Mouse (Mus musculus): ENCODE measurements around the gene Cysrt1. TPM values are rescaled to one million over a fixed set of nuclear protein-coding genes. Genes with fewer than 3 reads are reported as not detected.

The Cysrt1 gene
- polyA plus RNA-seq, 1 experiment = not detected

DNA sequence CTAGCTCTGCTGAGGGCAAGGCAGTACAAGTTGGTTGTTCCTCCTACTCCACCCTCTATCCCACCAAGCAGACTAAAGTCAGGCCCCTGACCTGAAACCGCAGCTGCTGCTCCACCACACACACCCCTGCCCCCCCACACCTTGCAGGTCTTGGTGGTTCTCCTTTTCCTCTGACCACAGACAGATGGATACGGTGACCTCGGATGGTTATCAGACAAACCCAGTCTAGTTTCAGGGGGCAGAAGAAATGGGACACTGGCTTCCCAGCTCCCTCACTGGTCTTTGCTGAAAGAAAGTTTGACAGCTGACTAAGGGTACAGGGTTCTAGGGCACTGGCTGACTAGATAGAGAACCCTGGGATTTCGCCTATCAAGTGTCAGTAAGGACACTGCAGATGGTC, 8.8 kb downstream of the Cysrt1 start:
- TF ChIP-seq TAL1 (IDR thresholded peaks at IDR 0.05; ENCODE audit: low read length) (no peak), GATA1 (IDR thresholded peaks at IDR 0.05; ENCODE audit: low read length) (no peak)
- no peaks in the 10 kb centered on the region for H3K9me3 ChIP-seq (ENCODE audit: control insufficient read depth, low read length)
- H3K27me3 ChIP-seq (ENCODE audit: control insufficient read depth) = peaks cover 16% of the 10 kb centered on the region
- no peak overlapping the region for H3K4me3 ChIP-seq (replicated peaks)
- no peaks in the 10 kb centered on the region for H3K36me3 ChIP-seq (ENCODE audit: control insufficient read depth)
- H3K4me1 ChIP-seq (ENCODE audit: control insufficient read depth) = peaks cover 18% of the 10 kb centered on the region

DNA sequence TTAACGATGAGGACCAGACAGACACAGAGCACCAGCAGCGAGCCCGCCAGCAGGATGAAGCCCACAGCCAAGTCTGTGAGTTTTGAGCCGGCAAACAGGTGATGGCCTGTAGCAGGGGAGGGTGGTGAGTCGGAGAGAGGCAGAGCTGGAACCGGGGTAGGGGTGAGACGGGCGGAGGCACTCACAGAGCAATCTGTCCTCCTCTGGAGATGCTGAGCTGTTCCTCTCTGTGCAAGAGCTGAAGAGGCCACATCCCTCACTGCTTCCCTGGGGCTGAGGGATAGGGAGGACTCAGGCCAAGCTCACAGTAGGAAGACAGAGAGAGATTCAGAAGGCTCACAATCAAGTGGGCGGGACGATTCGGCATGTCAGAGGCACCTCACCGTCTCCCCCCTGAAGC, 11.2 kb downstream of the Cysrt1 start:
- peaks cover 27% of the 10 kb centered on the region for H3K4me1 ChIP-seq (ENCODE audit: control insufficient read depth)
- no peak overlapping the region for H3K4me3 ChIP-seq (replicated peaks)
- peaks cover 9% of the 10 kb centered on the region for H3K27me3 ChIP-seq (ENCODE audit: control insufficient read depth)
- no peaks in the 10 kb centered on the region for H3K9me3 ChIP-seq (ENCODE audit: control insufficient read depth, low read length)
- TF ChIP-seq TAL1 (IDR thresholded peaks at IDR 0.05; ENCODE audit: low read length) = no peak
- TF ChIP-seq GATA1 (IDR thresholded peaks at IDR 0.05; ENCODE audit: low read length) = no peak
- no peaks in the 10 kb centered on the region for H3K36me3 ChIP-seq (ENCODE audit: control insufficient read depth)

DNA sequence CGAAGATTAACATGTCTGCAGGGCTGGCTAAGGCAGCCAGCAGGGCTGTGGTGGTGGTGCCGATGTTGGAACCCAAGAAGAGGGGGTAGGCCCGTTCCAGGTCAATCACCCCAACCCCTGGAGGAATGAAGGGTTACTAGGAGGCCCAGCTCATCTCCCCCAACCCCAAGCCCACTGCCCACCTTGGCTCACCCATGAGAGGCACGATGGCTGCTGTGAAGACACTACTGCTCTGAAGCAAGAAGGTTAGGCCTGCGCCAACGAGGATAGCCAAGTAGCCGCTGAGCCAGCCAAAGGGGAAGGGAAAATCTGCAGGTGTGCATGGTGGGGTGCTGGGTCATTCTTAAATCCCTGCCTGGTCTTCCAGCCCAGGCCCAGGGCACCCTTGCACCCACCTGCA, 11.7 kb downstream of the Cysrt1 start:
- H3K9me3 ChIP-seq (ENCODE audit: control insufficient read depth, low read length) = no peaks in the 10 kb centered on the region
- peaks cover 7% of the 10 kb centered on the region for H3K27me3 ChIP-seq (ENCODE audit: control insufficient read depth)
- H3K4me3 ChIP-seq (replicated peaks) = no peak overlapping the region
- no peaks in the 10 kb centered on the region for H3K36me3 ChIP-seq (ENCODE audit: control insufficient read depth)
- peaks cover 30% of the 10 kb centered on the region for H3K4me1 ChIP-seq (ENCODE audit: control insufficient read depth)
- TF ChIP-seq TAL1 (IDR thresholded peaks at IDR 0.05; ENCODE audit: low read length) (no peak), GATA1 (IDR thresholded peaks at IDR 0.05; ENCODE audit: low read length) (no peak)

DNA sequence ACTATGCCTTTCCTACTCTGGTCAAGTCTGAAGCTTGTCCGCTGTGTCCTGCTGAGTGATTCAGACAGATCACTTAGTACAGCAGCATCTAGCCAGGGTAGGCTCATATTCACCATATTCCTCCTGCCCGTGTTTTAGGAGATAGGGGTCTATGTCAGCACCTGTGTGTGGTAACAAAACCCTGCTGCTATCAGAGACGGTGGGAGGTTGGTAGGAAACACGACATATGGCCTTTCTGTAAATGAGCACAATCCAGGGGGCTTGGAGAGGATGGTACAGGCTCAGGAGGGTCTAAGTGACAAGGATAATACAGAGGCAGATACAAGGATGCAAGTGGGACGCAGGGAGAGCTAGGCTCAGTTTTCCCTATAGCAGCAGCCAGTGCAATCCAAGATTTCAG, 12.7 kb downstream of the Cysrt1 start:
- H3K4me1 ChIP-seq (ENCODE audit: control insufficient read depth) = peaks cover 34% of the 10 kb centered on the region
- TF ChIP-seq TAL1 (IDR thresholded peaks at IDR 0.05; ENCODE audit: low read length) (no peak), GATA1 (IDR thresholded peaks at IDR 0.05; ENCODE audit: low read length) (no peak)

DNA sequence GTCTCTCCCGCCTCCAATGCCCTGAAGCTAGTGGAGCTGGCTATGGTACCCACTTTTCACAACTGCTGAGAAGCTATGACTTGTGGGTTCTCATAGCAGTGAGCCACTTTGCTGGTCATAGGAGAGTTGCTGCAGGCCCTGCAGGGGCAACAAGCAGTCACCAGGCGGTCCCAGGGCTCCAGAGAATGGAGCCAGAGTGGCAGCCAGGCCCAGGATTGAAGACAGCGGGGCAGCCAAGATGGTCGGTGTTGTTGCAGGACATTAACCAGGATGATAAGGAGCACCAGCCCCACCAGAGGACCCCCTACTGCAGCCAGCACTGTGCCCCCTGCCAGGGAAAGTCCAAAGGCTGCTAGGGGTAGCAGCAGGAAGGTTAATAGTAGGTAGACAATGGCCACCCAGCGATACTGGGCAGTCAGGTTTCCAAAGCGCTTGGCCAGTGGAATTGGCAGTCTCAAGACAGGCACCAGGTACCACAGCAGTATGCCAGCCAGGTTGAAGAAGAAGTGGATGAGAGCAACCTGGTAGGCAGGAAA, 13.2 kb downstream of the Cysrt1 start:
- Histone ChIP-seq H3K4me1 (ENCODE audit: control insufficient read depth) (peaks cover 34% of the 10 kb centered on the region), H3K27me3 (ENCODE audit: control insufficient read depth) (peaks cover 7% of the 10 kb centered on the region), H3K9me3 (ENCODE audit: control insufficient read depth, low read length) (no peaks in the 10 kb centered on the region), H3K4me3 (replicated peaks) (peak overlapping the region; percentile 46), H3K36me3 (ENCODE audit: control insufficient read depth) (peaks cover 3% of the 10 kb centered on the region)
- no peak for TF ChIP-seq TAL1 (IDR thresholded peaks at IDR 0.05; ENCODE audit: low read length)
- TF ChIP-seq GATA1 (IDR thresholded peaks at IDR 0.05; ENCODE audit: low read length) = no peak

More for the DNA sequence above, 12.7 kb downstream of the Cysrt1 start:
- Histone ChIP-seq H3K4me3 (replicated peaks) (no peak overlapping the region), H3K9me3 (ENCODE audit: control insufficient read depth, low read length) (no peaks in the 10 kb centered on the region), H3K36me3 (ENCODE audit: control insufficient read depth) (no peaks in the 10 kb centered on the region), H3K27me3 (ENCODE audit: control insufficient read depth) (peaks cover 7% of the 10 kb centered on the region)

DNA sequence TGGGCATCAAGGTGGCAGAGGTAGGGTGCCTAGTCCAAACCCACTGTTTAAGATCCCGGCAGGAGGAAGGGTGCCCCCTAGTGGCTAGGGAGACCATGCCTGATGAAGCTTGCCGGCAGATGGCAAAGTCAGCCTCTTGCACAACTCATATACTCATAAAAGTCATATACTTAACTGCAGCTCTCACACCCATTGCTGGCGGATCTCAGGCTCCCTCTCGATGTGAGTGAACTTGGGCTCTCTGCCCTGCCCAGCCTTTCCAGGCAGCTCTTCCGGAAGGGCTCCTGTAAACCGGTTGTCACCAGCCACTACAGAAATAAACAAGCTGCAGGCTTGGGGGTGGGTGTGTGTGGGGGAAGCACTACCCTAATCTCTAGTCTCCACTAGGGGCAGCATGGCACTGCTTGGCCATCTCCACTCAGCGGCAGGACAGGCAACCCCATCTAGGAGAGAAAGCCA, 13.8 kb downstream of the Cysrt1 start:
- Histone ChIP-seq H3K36me3 (ENCODE audit: control insufficient read depth) (peaks cover 9% of the 10 kb centered on the region), H3K27me3 (ENCODE audit: control insufficient read depth) (peaks cover 7% of the 10 kb centered on the region), H3K4me3 (replicated peaks) (peak overlapping the region; percentile 46), H3K9me3 (ENCODE audit: control insufficient read depth, low read length) (no peaks in the 10 kb centered on the region), H3K4me1 (ENCODE audit: control insufficient read depth) (peaks cover 34% of the 10 kb centered on the region)
- TF ChIP-seq GATA1 (IDR thresholded peaks at IDR 0.05; ENCODE audit: low read length) = no peak
- no peak for TF ChIP-seq TAL1 (IDR thresholded peaks at IDR 0.05; ENCODE audit: low read length)

DNA sequence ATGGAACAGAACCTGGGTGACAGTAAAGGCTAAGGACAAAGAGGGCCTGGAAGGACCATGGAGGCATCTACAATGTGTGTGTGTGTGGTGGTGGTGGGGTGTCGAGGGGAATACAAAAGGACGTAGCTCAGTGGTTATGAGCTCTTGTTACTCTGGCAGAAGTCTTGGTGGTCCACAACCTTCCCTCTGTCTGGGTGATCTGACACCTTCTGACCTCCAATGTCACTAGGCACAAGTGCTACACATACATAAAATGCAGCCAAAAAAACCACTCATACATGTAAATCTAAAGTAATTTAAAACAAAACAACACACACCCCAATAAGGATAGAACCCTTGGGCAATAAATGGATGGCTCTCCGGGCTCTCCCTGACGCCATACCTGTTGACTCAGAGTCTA, 14.8 kb downstream of the Cysrt1 start:
- peaks cover 41% of the 10 kb centered on the region for H3K4me1 ChIP-seq (ENCODE audit: control insufficient read depth)
- no peak for TF ChIP-seq TAL1 (IDR thresholded peaks at IDR 0.05; ENCODE audit: low read length)
- TF ChIP-seq GATA1 (IDR thresholded peaks at IDR 0.05; ENCODE audit: low read length) = no peak
- H3K36me3 ChIP-seq (ENCODE audit: control insufficient read depth) = peaks cover 19% of the 10 kb centered on the region
- H3K9me3 ChIP-seq (ENCODE audit: control insufficient read depth, low read length) = no peaks in the 10 kb centered on the region
- no peak overlapping the region for H3K4me3 ChIP-seq (replicated peaks)
- peaks cover 7% of the 10 kb centered on the region for H3K27me3 ChIP-seq (ENCODE audit: control insufficient read depth)

DNA sequence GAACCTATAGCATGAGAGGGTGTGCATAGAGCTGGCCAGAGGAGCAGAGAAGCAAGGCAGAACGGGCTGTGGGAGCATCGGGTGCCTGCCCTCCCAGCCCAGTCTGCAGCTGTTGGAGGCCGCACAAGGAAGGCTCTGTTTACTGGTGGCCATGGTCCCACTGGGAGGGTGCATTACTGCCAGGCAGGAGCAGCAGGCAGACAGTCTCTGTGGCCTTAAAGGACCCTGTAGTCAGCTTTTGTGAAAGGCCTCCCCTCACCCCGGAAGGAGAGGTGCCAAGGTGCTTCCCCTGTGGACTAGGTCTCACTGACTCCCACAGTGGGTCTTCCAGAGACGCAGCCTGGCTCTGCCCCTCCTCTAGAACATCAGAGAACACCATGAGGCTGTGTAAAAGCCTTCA, 15.4 kb downstream of the Cysrt1 start:
- no peak for TF ChIP-seq GATA1 (IDR thresholded peaks at IDR 0.05; ENCODE audit: low read length)
- peaks cover 7% of the 10 kb centered on the region for H3K27me3 ChIP-seq (ENCODE audit: control insufficient read depth)
- H3K9me3 ChIP-seq (ENCODE audit: control insufficient read depth, low read length) = no peaks in the 10 kb centered on the region
- H3K36me3 ChIP-seq (ENCODE audit: control insufficient read depth) = peaks cover 25% of the 10 kb centered on the region
- peaks cover 46% of the 10 kb centered on the region for H3K4me1 ChIP-seq (ENCODE audit: control insufficient read depth)
- no peak overlapping the region for H3K4me3 ChIP-seq (replicated peaks)

DNA sequence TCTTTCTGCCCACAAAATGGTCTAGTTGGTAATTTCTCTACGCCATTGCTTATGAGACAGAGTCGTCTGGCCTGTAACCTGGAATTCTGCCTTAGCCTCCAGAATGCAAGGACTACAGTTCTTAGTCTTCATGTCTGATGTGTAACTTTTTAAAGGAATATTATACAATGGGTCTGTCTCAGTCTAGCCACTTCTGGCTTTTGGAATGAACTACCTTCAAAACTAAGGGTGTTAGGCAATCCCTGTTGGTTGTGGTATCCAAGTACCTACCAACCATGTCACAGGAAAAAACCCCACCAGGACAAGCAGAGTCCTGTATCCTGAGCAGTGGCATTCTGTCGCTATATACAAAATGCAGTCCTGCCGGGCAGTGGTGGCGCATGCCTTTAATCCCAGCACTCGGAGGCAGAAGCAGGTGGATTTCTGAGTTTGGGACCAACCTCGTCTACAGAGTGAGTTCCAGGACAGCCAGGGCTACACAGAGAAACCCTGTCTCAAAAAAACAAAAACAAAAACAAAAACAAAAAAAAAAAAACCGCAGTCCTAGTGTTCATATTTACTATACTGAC, 16.4 kb downstream of the Cysrt1 start:
- TF ChIP-seq TAL1 (IDR thresholded peaks at IDR 0.05; ENCODE audit: low read length) (no peak), GATA1 (IDR thresholded peaks at IDR 0.05; ENCODE audit: low read length) (no peak)
- Histone ChIP-seq H3K4me3 (replicated peaks) (peak overlapping the region; percentile 66), H3K27me3 (ENCODE audit: control insufficient read depth) (peaks cover 2% of the 10 kb centered on the region), H3K9me3 (ENCODE audit: control insufficient read depth, low read length) (no peaks in the 10 kb centered on the region), H3K36me3 (ENCODE audit: control insufficient read depth) (peaks cover 34% of the 10 kb centered on the region), H3K4me1 (ENCODE audit: control insufficient read depth) (peaks cover 56% of the 10 kb centered on the region)

Data from erythroblast, embryonic 14.5 days (primary cell).